ENCODE assay signal across 28 mouse cellular contexts in genomic region chr9:44095781-44096180, GRCm38 (mm10). TPM values are rescaled to one million over a fixed set of nuclear protein-coding genes. Genes with fewer than 3 reads are reported as not detected.
DNase-seq lines count a peak whose midpoint lies in the region; ATAC-seq and TF ChIP-seq lines count a peak whose summit lies in the region.
"Had no signal": no experiment of that assay in that cellular context is flagged by ENCODE, and none has a peak within 500 bp of the region (broad histone marks: within the 10 kb centered on the region; RNA-seq: fewer than 3 reads in every experiment).

No protein-coding gene starts in this region.

- H3K27ac ChIP-seq in forebrain, postnatal 0 days (ENCODE audit: low read depth, low read length) = peak overlapping the region; percentile 47; the same call in 1 of the 2 replicates
- H3K27ac ChIP-seq in forebrain, embryonic 10.5 days = no peak overlapping the region
- peak overlapping the region; percentile 90; the same call in 1 of the 2 replicates for H3K27ac ChIP-seq in heart, embryonic 12.5 days (ENCODE audit: poor library complexity, severe bottlenecking)
- H3K27ac ChIP-seq in heart, postnatal 0 days (ENCODE audit: low read depth) = peak overlapping the region; percentile 93
- H3K27ac ChIP-seq: embryonic facial prominence, embryonic 12.5 days; limb, embryonic 13.5 days; lung, embryonic 15.5 days; neural tube, embryonic 12.5 days had no signal

- H3K9ac ChIP-seq in forebrain, postnatal 0 days = no peak overlapping the region
- no peak overlapping the region for H3K9ac ChIP-seq in heart, embryonic 12.5 days
- H3K9ac ChIP-seq in heart, postnatal 0 days (replicated peaks; ENCODE audit: low read depth, low read length) = no peak overlapping the region
- H3K9ac ChIP-seq: embryonic facial prominence, embryonic 12.5 days; forebrain, embryonic 15.5 days; hindbrain, embryonic 12.5 days; limb, embryonic 13.5 days; lung, embryonic 15.5 days; neural tube, embryonic 12.5 days had no signal

- DNase-seq in forebrain, postnatal 0 days = no peak
- DNase-seq in forebrain, embryonic 10.5 days (ENCODE audit: extremely low spot score, low spot score) = no peak
- no peak for DNase-seq in heart, adult 18-20 months
- no peak for DNase-seq in heart, postnatal 0 days (ENCODE audit: low spot score)
- DNase-seq in heart, postnatal 25 days (ENCODE audit: low spot score) = no peak
- DNase-seq: adrenal gland, postnatal 10 days; embryo, embryonic 11 days; kidney, adult 9 months; kidney, postnatal 10 days; thymus, postnatal 4 days had no signal

- intact Hi-C loops in heart, postnatal 25 days (cut with DNase I) = no loop called here

- no peaks in the 10 kb centered on the region for H3K9me3 ChIP-seq in forebrain, postnatal 0 days (ENCODE audit: low read length)
- H3K9me3 ChIP-seq in forebrain, embryonic 10.5 days = no peaks in the 10 kb centered on the region
- no peaks in the 10 kb centered on the region for H3K9me3 ChIP-seq in heart, embryonic 12.5 days (replicated peaks)
- H3K9me3 ChIP-seq in heart, postnatal 0 days (replicated peaks; ENCODE audit: control insufficient read depth, low read length) = no peaks in the 10 kb centered on the region
- H3K9me3 ChIP-seq: embryonic facial prominence, embryonic 12.5 days; forebrain, embryonic 15.5 days; hindbrain, embryonic 12.5 days; limb, embryonic 13.5 days; lung, embryonic 15.5 days; midbrain, embryonic 10.5 days; neural tube, embryonic 12.5 days had no signal

- no peak for TF ChIP-seq CTCF in forebrain, postnatal 0 days (IDR thresholded peaks at IDR 0.05; ENCODE audit: low read depth)
- TF ChIP-seq CTCF in heart, postnatal 0 days (IDR thresholded peaks at IDR 0.05; ENCODE audit: low read depth) = no peak

- no peaks in the 10 kb centered on the region for H3K27me3 ChIP-seq in forebrain, postnatal 0 days (ENCODE audit: insufficient read depth, low read length)
- H3K27me3 ChIP-seq in forebrain, embryonic 10.5 days (ENCODE audit: poor library complexity, severe bottlenecking) = no peaks in the 10 kb centered on the region
- no peaks in the 10 kb centered on the region for H3K27me3 ChIP-seq in heart, embryonic 12.5 days (replicated peaks)
- no peaks in the 10 kb centered on the region for H3K27me3 ChIP-seq in heart, postnatal 0 days (ENCODE audit: control insufficient read depth, insufficient read depth, low read length)
- no peaks in the 10 kb centered on the region for H3K27me3 ChIP-seq in myocyte (ENCODE audit: control insufficient read depth, insufficient read depth, insufficient read length)
- H3K27me3 ChIP-seq: embryonic facial prominence, embryonic 12.5 days; forebrain, embryonic 15.5 days; hindbrain, embryonic 12.5 days; limb, embryonic 13.5 days; lung, embryonic 15.5 days; neural tube, embryonic 12.5 days; Patski had no signal

- no peak overlapping the region for H3K4me3 ChIP-seq in forebrain, postnatal 0 days (ENCODE audit: low read depth, low read length)
- no peak overlapping the region for H3K4me3 ChIP-seq in forebrain, embryonic 10.5 days
- no peak overlapping the region for H3K4me3 ChIP-seq in heart, embryonic 12.5 days
- no peak overlapping the region for H3K4me3 ChIP-seq in heart, postnatal 0 days (ENCODE audit: low read depth, low read length)
- no peak overlapping the region for H3K4me3 ChIP-seq in myocyte
- H3K4me3 ChIP-seq: embryonic facial prominence, embryonic 12.5 days; forebrain, embryonic 15.5 days; hindbrain, embryonic 12.5 days; limb, embryonic 13.5 days; lung, embryonic 15.5 days; neural tube, embryonic 12.5 days had no signal

- H3K4me1 ChIP-seq in forebrain, postnatal 0 days (ENCODE audit: insufficient read depth) = no peaks in the 10 kb centered on the region
- peaks cover 21% of the 10 kb centered on the region for H3K4me1 ChIP-seq in forebrain, embryonic 10.5 days
- peaks cover 38% of the 10 kb centered on the region for H3K4me1 ChIP-seq in heart, embryonic 12.5 days (replicated peaks)
- H3K4me1 ChIP-seq in heart, postnatal 0 days (ENCODE audit: control insufficient read depth, insufficient read depth) = peaks cover 6% of the 10 kb centered on the region; the same call in 1 of the 2 replicates
- H3K4me1 ChIP-seq: limb, embryonic 13.5 days had no signal

- H3K36me3 ChIP-seq in forebrain, postnatal 0 days (ENCODE audit: insufficient read depth) = peaks cover 16% of the 10 kb centered on the region; the same call in 1 of the 2 replicates
- peaks cover 25% of the 10 kb centered on the region for H3K36me3 ChIP-seq in forebrain, embryonic 10.5 days (replicated peaks)
- peaks cover 37% of the 10 kb centered on the region for H3K36me3 ChIP-seq in heart, embryonic 12.5 days
- peaks cover 47% of the 10 kb centered on the region for H3K36me3 ChIP-seq in heart, postnatal 0 days (replicated peaks; ENCODE audit: control insufficient read depth, insufficient read depth, low read length)
- peaks cover 6% of the 10 kb centered on the region for H3K36me3 ChIP-seq in myocyte (ENCODE audit: control insufficient read depth, insufficient read depth)
- H3K36me3 ChIP-seq: forebrain, embryonic 15.5 days; hindbrain, embryonic 12.5 days; lung, embryonic 15.5 days had no signal

- H3K4me2 ChIP-seq in forebrain, postnatal 0 days (ENCODE audit: low read depth) = no peak overlapping the region
- no peak overlapping the region for H3K4me2 ChIP-seq in heart, embryonic 12.5 days
- H3K4me2 ChIP-seq in heart, postnatal 0 days (ENCODE audit: low read depth, low read length) = no peak overlapping the region
- H3K4me2 ChIP-seq in myocyte (ENCODE audit: low read depth) = no peak overlapping the region
- H3K4me2 ChIP-seq: embryonic facial prominence, embryonic 12.5 days; forebrain, embryonic 15.5 days; hindbrain, embryonic 12.5 days; limb, embryonic 13.5 days; liver, embryonic 11.5 days; lung, embryonic 15.5 days; neural tube, embryonic 12.5 days had no signal

- no peak for TF ChIP-seq EP300 in heart, postnatal 0 days (IDR thresholded peaks at IDR 0.05; ENCODE audit: low read depth)

- no peak overlapping the region for H3ac ChIP-seq in myocyte (ENCODE audit: control insufficient read depth, insufficient read length)

- H3K79me2 ChIP-seq in myocyte (ENCODE audit: control insufficient read depth, insufficient read depth) = no peaks in the 10 kb centered on the region

- 90% methylated on average over 9 of the region's 9 CpGs for WGBS in forebrain, postnatal 0 days
- WGBS in forebrain, embryonic 10.5 days = 93% methylated on average over 9 of the region's 9 CpGs
- 86% methylated on average over 9 of the region's 9 CpGs for WGBS in heart, embryonic 12.5 days
- WGBS in heart, postnatal 0 days = 84% methylated on average over 9 of the region's 9 CpGs

- no peak for TF ChIP-seq POLR2A in myocyte (IDR thresholded peaks at IDR 0.05; ENCODE audit: insufficient read length, low read depth)

- no peak for ATAC-seq in forebrain, postnatal 0 days
- ATAC-seq in heart, embryonic 12.5 days (ENCODE audit: insufficient number of reproducible peaks, low FRiP score) = no peak
- no peak for ATAC-seq in heart, postnatal 0 days (ENCODE audit: insufficient read depth, low read depth)
- ATAC-seq: intestine, postnatal 0 days; Patski had no signal

RNA-seq across cellular contexts. Expression of gene Mfrp, which starts 5.7 kb away (rescaled TPM):
- total RNA-seq in forebrain, postnatal 0 days (2014; rRNA removed) = 0.67 and 1.2 TPM in 2 replicates
- polyA plus RNA-seq in forebrain, postnatal 0 days (2015; fragmentation: Nextera tagmentation; extraction: Ambion mirVana) = 0.08 and 0.13 TPM in 2 replicates
- 0.15 and 0.26 TPM in 2 replicates for polyA plus RNA-seq in forebrain, embryonic 10.5 days (2016; fragmentation: Nextera tagmentation; extraction: Ambion mirVana)
- not detected in 2 replicates for polyA plus RNA-seq in heart, embryonic 12.5 days (2016; fragmentation: Nextera tagmentation; extraction: Ambion mirVana)
- total RNA-seq in heart, adult 18-20 months (2021) = not detected
- not detected in 2 replicates for total RNA-seq in heart, postnatal 0 days (2014; rRNA removed; ENCODE audit: low replicate concordance)
- polyA plus RNA-seq in heart, postnatal 0 days (2015; fragmentation: Nextera tagmentation; extraction: Ambion mirVana) = not detected in 2 replicates
- not detected for total RNA-seq in heart, postnatal 25 days (2021)
- 0.01 TPM for polyA plus RNA-seq in myocyte (2012; fragmentation: generic; extraction: Trizol)
- total RNA-seq: gastrocnemius, adult 8-10 months; MEL had no signal
- polyA plus RNA-seq: large intestine, adult 2 months; liver, embryonic 16.5 days; thymus, postnatal 0 days had no signal

RNA-seq across cellular contexts. Expression of gene C1qtnf5, which starts 11.3 kb away (rescaled TPM):
- 17.3 and 18.4 TPM in 2 replicates for total RNA-seq in forebrain, postnatal 0 days (2014; rRNA removed)
- polyA plus RNA-seq in forebrain, postnatal 0 days (2015; fragmentation: Nextera tagmentation; extraction: Ambion mirVana) = 8.7 and 9.3 TPM in 2 replicates
- not detected in 2 replicates for polyA plus RNA-seq in forebrain, embryonic 10.5 days (2016; fragmentation: Nextera tagmentation; extraction: Ambion mirVana)
- polyA plus RNA-seq in heart, embryonic 12.5 days (2016; fragmentation: Nextera tagmentation; extraction: Ambion mirVana) = 0.67 and 1.1 TPM in 2 replicates
- 1 to 10 TPM; 5.6 to 5.9 TPM for total RNA-seq in heart, adult 18-20 months (2021)
- 9.0 TPM in 2 replicates for total RNA-seq in heart, postnatal 0 days (2014; rRNA removed; ENCODE audit: low replicate concordance)
- 4.1 and 4.5 TPM in 2 replicates for polyA plus RNA-seq in heart, postnatal 0 days (2015; fragmentation: Nextera tagmentation; extraction: Ambion mirVana)
- total RNA-seq in heart, postnatal 25 days (2021) = 10 to 100 TPM in 1 of 2 experiments, 1 to 10 TPM in 1; 9.7 to 10.9 TPM
- 0.61 TPM for polyA plus RNA-seq in myocyte (2012; fragmentation: generic; extraction: Trizol)
- total RNA-seq: megakaryocyte progenitor cell, adult 5-6 weeks had no signal

RNA-seq across cellular contexts. Expression of gene Gm49380, which starts 17.5 kb away (rescaled TPM):
- 0.81 TPM in 1 of 2 replicates, not detected in the other for total RNA-seq in forebrain, postnatal 0 days (2014; rRNA removed)
- polyA plus RNA-seq in forebrain, postnatal 0 days (2015; fragmentation: Nextera tagmentation; extraction: Ambion mirVana) = 0.11 TPM in 1 of 2 replicates, not detected in the other
- 0.06 and 0.36 TPM in 2 replicates for polyA plus RNA-seq in forebrain, embryonic 10.5 days (2016; fragmentation: Nextera tagmentation; extraction: Ambion mirVana)
- 0.20 TPM in 1 of 2 replicates, not detected in the other for polyA plus RNA-seq in heart, embryonic 12.5 days (2016; fragmentation: Nextera tagmentation; extraction: Ambion mirVana)
- under 1 TPM in 1 of 2 experiments, not detected in 1; 0.37 TPM for total RNA-seq in heart, adult 18-20 months (2021)
- total RNA-seq in heart, postnatal 0 days (2014; rRNA removed; ENCODE audit: low replicate concordance) = not detected in 2 replicates
- 0.10 TPM in 1 of 2 replicates, not detected in the other for polyA plus RNA-seq in heart, postnatal 0 days (2015; fragmentation: Nextera tagmentation; extraction: Ambion mirVana)
- under 1 TPM in 1 of 2 experiments, not detected in 1; 0.11 TPM for total RNA-seq in heart, postnatal 25 days (2021)
- 0.02 TPM for polyA plus RNA-seq in myocyte (2012; fragmentation: generic; extraction: Trizol)
- total RNA-seq: megakaryocyte progenitor cell, adult 5-6 weeks; MEL had no signal
- polyA plus RNA-seq: intestine, postnatal 0 days; large intestine, adult 2 months; liver, embryonic 11.5 days; liver, embryonic 16.5 days had no signal

RNA-seq across cellular contexts. Expression of gene Rnf26, which starts 17.5 kb away (rescaled TPM):
- 11.0 and 16.0 TPM in 2 replicates for total RNA-seq in forebrain, postnatal 0 days (2014; rRNA removed)
- polyA plus RNA-seq in forebrain, postnatal 0 days (2015; fragmentation: Nextera tagmentation; extraction: Ambion mirVana) = 36.8 and 38.8 TPM in 2 replicates
- 79.5 and 81.5 TPM in 2 replicates for polyA plus RNA-seq in forebrain, embryonic 10.5 days (2016; fragmentation: Nextera tagmentation; extraction: Ambion mirVana)
- polyA plus RNA-seq in heart, embryonic 12.5 days (2016; fragmentation: Nextera tagmentation; extraction: Ambion mirVana) = 48.4 and 51.3 TPM in 2 replicates
- total RNA-seq in heart, adult 18-20 months (2021) = 1 to 10 TPM; 5.9 to 6.0 TPM
- 13.0 and 16.6 TPM in 2 replicates for total RNA-seq in heart, postnatal 0 days (2014; rRNA removed; ENCODE audit: low replicate concordance)
- polyA plus RNA-seq in heart, postnatal 0 days (2015; fragmentation: Nextera tagmentation; extraction: Ambion mirVana) = 13.7 and 14.1 TPM in 2 replicates
- total RNA-seq in heart, postnatal 25 days (2021) = 1 to 10 TPM; 7.7 to 8.1 TPM
- 29.5 TPM for polyA plus RNA-seq in myocyte (2012; fragmentation: generic; extraction: Trizol)

RNA-seq across cellular contexts. Expression of gene Usp2, which starts 29.0 kb away (rescaled TPM):
- 10.5 and 16.6 TPM in 2 replicates for total RNA-seq in forebrain, postnatal 0 days (2014; rRNA removed)
- 14.9 and 20.2 TPM in 2 replicates for polyA plus RNA-seq in forebrain, postnatal 0 days (2015; fragmentation: Nextera tagmentation; extraction: Ambion mirVana)
- polyA plus RNA-seq in forebrain, embryonic 10.5 days (2016; fragmentation: Nextera tagmentation; extraction: Ambion mirVana) = 12.7 and 12.9 TPM in 2 replicates
- 51.7 and 62.5 TPM in 2 replicates for polyA plus RNA-seq in heart, embryonic 12.5 days (2016; fragmentation: Nextera tagmentation; extraction: Ambion mirVana)
- total RNA-seq in heart, adult 18-20 months (2021) = 10 to 100 TPM; 89.8 to 95.9 TPM
- 44.9 and 48.6 TPM in 2 replicates for total RNA-seq in heart, postnatal 0 days (2014; rRNA removed; ENCODE audit: low replicate concordance)
- 114 and 121 TPM in 2 replicates for polyA plus RNA-seq in heart, postnatal 0 days (2015; fragmentation: Nextera tagmentation; extraction: Ambion mirVana)
- 100 to 1,000 TPM in 1 of 2 experiments, 10 to 100 TPM in 1; 77.7 to 191 TPM for total RNA-seq in heart, postnatal 25 days (2021)
- 17.0 TPM for polyA plus RNA-seq in myocyte (2012; fragmentation: generic; extraction: Trizol)
